Mouse (Mus musculus) CH12.LX (cell line): ENCODE measurements around the gene H2-DMa. TPM values are rescaled to one million over a fixed set of nuclear protein-coding genes. Genes with fewer than 3 reads are reported as not detected.

Experiments used
- DNase-seq: peaks from one replicate; pipeline ENCODE4 v3.0.0-alpha.2; 2013; ENCODE audit errors: extremely low read depth
- H3K27ac ChIP-seq: 2 replicates; pipeline ENCODE4 v1.5.1; 2012; ENCODE audit warnings: low read depth, mild to moderate bottlenecking, control low read depth, moderate library complexity; ENCODE audit not compliant: insufficient read depth
- H3K27me3 ChIP-seq: replicated peaks from 2 replicates; pipeline ENCODE3; 2012; ENCODE audit warnings: inconsistent platforms
- H3K36me3 ChIP-seq, 2 experiments: replicated peaks in 1 of 2; 2 replicates each; pipeline versions ENCODE3 to v1.6.1; 2012; ENCODE audit warnings: inconsistent platforms in 1 of 2, low read length in 1 of 2, mild to moderate bottlenecking in 1 of 2, mixed read lengths in 1 of 2, moderate library complexity in 1 of 2; ENCODE audit not compliant: control insufficient read depth in 1 of 2, insufficient read depth in 1 of 2
- H3K4me1 ChIP-seq, 2 experiments: 2 replicates each; pipeline ENCODE4 v1.6.1; 2012; ENCODE audit warnings: inconsistent platforms in 1 of 2, moderate library complexity in 1 of 2; ENCODE audit not compliant: insufficient read depth in 2 of 2, control insufficient read depth in 1 of 2
- H3K4me2 ChIP-seq: 2 replicates; pipeline ENCODE4 v1.6.1; 2012; ENCODE audit warnings: low read depth, mild to moderate bottlenecking, control low read depth; ENCODE audit not compliant: poor library complexity, insufficient read depth, severe bottlenecking
- H3K4me3 ChIP-seq, 3 experiments: fragments of 150-350 bp in 1 of 3; sonication (generic) in 1 of 3; replicated peaks in 1 of 3; 2 replicates each; pipeline versions ENCODE3 to v1.5.1; 2011 to 2012; ENCODE audit warnings: low read depth in 2 of 3, low read length in 2 of 3, mild to moderate bottlenecking in 2 of 3, moderate library complexity in 2 of 3, control low read depth in 1 of 3, improper control_type of control experiment in 1 of 3, inconsistent platforms in 1 of 3, mixed read lengths in 1 of 3; ENCODE audit not compliant: poor library complexity in 1 of 3
- H3K79me2 ChIP-seq: replicated peaks from 2 replicates; pipeline ENCODE4 v1.6.1; 2012; ENCODE audit warnings: mild to moderate bottlenecking, moderate library complexity; ENCODE audit not compliant: control insufficient read depth, poor library complexity, insufficient read depth, severe bottlenecking; ENCODE audit errors: extremely low read depth
- H3K9ac ChIP-seq: 2 replicates; pipeline ENCODE4 v1.6.1; 2012; ENCODE audit warnings: low read depth, mild to moderate bottlenecking, control low read depth, moderate library complexity; ENCODE audit not compliant: insufficient read depth
- H3K9me3 ChIP-seq: replicated peaks from 2 replicates; pipeline ENCODE3; 2012; ENCODE audit warnings: low read length, inconsistent platforms, mixed read lengths
- CTCF ChIP-seq, 2 experiments: IDR thresholded peaks in 1 of 2; conservative IDR thresholded peaks in 1 of 2; 2 replicates each; pipeline ENCODE4 v1.5.1; 2011 to 2012; ENCODE audit warnings: low read depth in 2 of 2, low read length in 2 of 2, improper control_type of control experiment in 1 of 2, inconsistent platforms in 1 of 2, mild to moderate bottlenecking in 1 of 2, moderate library complexity in 1 of 2
- ETS1 ChIP-seq: conservative IDR thresholded peaks from 2 replicates; pipeline ENCODE4 v1.6.1; 2012; ENCODE audit warnings: low read depth, mild to moderate bottlenecking, inconsistent platforms, low read length, improper control_type of control experiment, moderate library complexity
- GABPA ChIP-seq: IDR thresholded peaks from 2 replicates; pipeline ENCODE4 v1.6.1; 2012; ENCODE audit warnings: low read depth, low read length, improper control_type of control experiment, inconsistent platforms; ENCODE audit not compliant: insufficient replicate concordance
- IRF4 ChIP-seq: IDR thresholded peaks from 2 replicates; pipeline ENCODE4 v1.6.1; 2014; ENCODE audit warnings: low read depth, mild to moderate bottlenecking, inconsistent platforms, low read length, improper control_type of control experiment
- JUND ChIP-seq: conservative IDR thresholded peaks from 2 replicates; pipeline ENCODE4 v1.6.1; 2011; ENCODE audit warnings: low read depth, low read length, improper control_type of control experiment
- KAT2A ChIP-seq: IDR thresholded peaks from 2 replicates; pipeline ENCODE4 v1.6.1; 2012; ENCODE audit warnings: low read length, improper control_type of control experiment, inconsistent platforms; ENCODE audit not compliant: insufficient replicate concordance
- MAFK ChIP-seq: IDR thresholded peaks from 2 replicates; pipeline ENCODE4 v1.6.1; 2011; ENCODE audit warnings: low read length, improper control_type of control experiment; ENCODE audit not compliant: insufficient replicate concordance
- MAX ChIP-seq: IDR thresholded peaks from 2 replicates; pipeline ENCODE4 v1.6.1; 2011; ENCODE audit warnings: low read length, improper control_type of control experiment
- NELFE ChIP-seq: IDR thresholded peaks from 2 replicates; pipeline ENCODE4 v1.6.1; 2011; ENCODE audit warnings: low read depth, low read length, improper control_type of control experiment
- RAD21 ChIP-seq: IDR thresholded peaks from 2 replicates; pipeline ENCODE4 v1.6.1; 2011; ENCODE audit warnings: low read depth, mild to moderate bottlenecking, low read length, improper control_type of control experiment, moderate library complexity
- SMC3 ChIP-seq: IDR thresholded peaks from 2 replicates; pipeline ENCODE4 v1.6.1; 2011; ENCODE audit warnings: low read depth, low read length, improper control_type of control experiment
- USF2 ChIP-seq: conservative IDR thresholded peaks from 2 replicates; pipeline ENCODE4 v1.6.1; 2011; ENCODE audit warnings: low read depth, low read length, improper control_type of control experiment
- ZC3H11A ChIP-seq: IDR thresholded peaks from 2 replicates; pipeline ENCODE4 v1.6.1; 2012; ENCODE audit warnings: low read depth, mild to moderate bottlenecking, inconsistent platforms, low read length, improper control_type of control experiment
- ZMIZ1 ChIP-seq: IDR thresholded peaks from 2 replicates; pipeline ENCODE4 v1.6.1; 2012; ENCODE audit warnings: low read depth, mild to moderate bottlenecking, inconsistent platforms, low read length, improper control_type of control experiment
- ZNF384 ChIP-seq: IDR thresholded peaks from 2 replicates; pipeline ENCODE4 v1.6.1; 2012; ENCODE audit warnings: low read depth, low read length, improper control_type of control experiment, inconsistent platforms
- dilution Hi-C: fragments of 300-500 bp; cut with MboI; formaldehyde crosslinking; loops from 2 replicates; pipeline ENCODE4 v1.14.3; 2020; ENCODE audit warnings: low sequenced_read_pairs; ENCODE audit not compliant: extremely low pct_unique_long_range_greater_than_20kb, extremely low pct_ligation_motif_present
- in situ Hi-C: fragments of 300-500 bp; cut with MboI; formaldehyde crosslinking; loops from 3 replicates; pipeline ENCODE4 v1.14.3; 2019; ENCODE audit warnings: low sequenced_read_pairs, low pct_ligation_motif_present, low pct_unique_long_range_greater_than_20kb, mixed read lengths
- polyA plus RNA-seq: library from polyadenylated mRNA; unstranded; fragments of >175 nt; gene quantifications from 2 replicates; pipeline ENCODE4 v1.2.1, GENCODE M21; 2012; ENCODE audit warnings: low read depth; ENCODE audit not compliant: insufficient read length
- total RNA-seq, 2 experiments: library from RNA; depleted of rRNA; stranded (reverse); fragments of 300-350 nt in 1 of 2; fragments of >200 nt in 1 of 2; gene quantifications; 2 replicates each; pipeline ENCODE4 v1.2.3; 2012 to 2014

H2-DMa gene
- total and polyA plus RNA-seq, 3 experiments, result 67.7 to 119 (median 112) TPM

- Histone ChIP-seq H3K9ac (no peak overlapping the region), H3K79me2 (peaks cover 3% of the 10 kb centered on the region; the same call in 1 of the 2 replicates), H3K4me1 (peaks cover 8 to 18% of the 10 kb centered on the region in 2 experiments), H3K27me3 (no peaks in the 10 kb centered on the region), H3K4me2 (no peak overlapping the region), H3K4me3 (no peak overlapping the region), H3K27ac (no peak overlapping the region), H3K9me3 (peaks cover 4% of the 10 kb centered on the region), H3K36me3 (peaks cover 24 to 45% of the 10 kb centered on the region in 2 experiments)
- dilution Hi-C loops, result no loop called here
- in situ Hi-C loops, result no loop called here
- TF ChIP-seq NELFE, result no peak
- DNase-seq, result no peak
Measured at GRCm38 (mm10) chr17:34108460-34108859, 10.9 kb upstream of the H2-DMa start.

- H3K9ac ChIP-seq, result no peak overlapping the region
- no peaks in the 10 kb centered on the region for H3K27me3 ChIP-seq
- H3K4me2 ChIP-seq, result no peak overlapping the region
- H3K9me3 ChIP-seq, result peaks cover 4% of the 10 kb centered on the region
- in situ Hi-C loops, result no loop called here
- H3K79me2 ChIP-seq, result peaks cover 4% of the 10 kb centered on the region
- H3K27ac ChIP-seq, result no peak overlapping the region
- no peak overlapping the region for H3K4me3 ChIP-seq
- TF ChIP-seq CTCF (conservative IDR thresholded peaks at IDR 0.05 in 1 of 2, IDR thresholded peaks at IDR 0.05 in 1 of 2; ENCODE audit: low read depth in 2 of 2, low read length in 2 of 2) (peak in 1 of 2 experiments; percentile 56; a peak in 2 of 4 replicates), SMC3 (peak; percentile 39), MAFK (no peak), RAD21 (peak; percentile 21), KAT2A (no peak), USF2 (no peak), ZC3H11A (no peak), MAX (no peak), GABPA (no peak), ZMIZ1 (no peak), IRF4 (no peak), JUND (no peak), ETS1 (no peak), ZNF384 (no peak)
- H3K36me3 ChIP-seq, result peaks cover 32 to 53% of the 10 kb centered on the region in 2 experiments
- H3K4me1 ChIP-seq, result peaks cover 5 to 22% of the 10 kb centered on the region in 2 experiments
- DNase-seq, result no peak
- dilution Hi-C loops, result no loop called here
Measured at GRCm38 (mm10) chr17:34109038-34109805, 10.1 kb upstream of the H2-DMa start.
